Mouse (Mus musculus) liver, embryonic 16.5 days (tissue): ENCODE measurements around the gene Mccc1. TPM values are rescaled to one million over a fixed set of nuclear protein-coding genes. Genes with fewer than 3 reads are reported as not detected.

Experiments
- ATAC-seq: fragments of 200-750 bp; cut with Nextera tagmentation; 2 replicates; pipeline ENCODE4 v1.8.0; 2017; ENCODE audit warnings: low read depth, mild to moderate bottlenecking, moderate number of reproducible peaks, moderate library complexity
- H3K27ac ChIP-seq: fragments of 300-500 bp; sonication (generic); 2 replicates; pipeline ENCODE4 v1.5.1; 2014; ENCODE audit warnings: mild to moderate bottlenecking, low read length
- H3K27me3 ChIP-seq: fragments of 300-500 bp; sonication (generic); 2 replicates; pipeline ENCODE4 v1.6.1; 2014; ENCODE audit warnings: low read depth, low read length, mixed read lengths; ENCODE audit not compliant: control insufficient read depth, insufficient read depth
- H3K36me3 ChIP-seq: fragments of 300-500 bp; sonication (generic); 2 replicates; pipeline ENCODE4 v1.6.1; 2014; ENCODE audit warnings: mild to moderate bottlenecking; ENCODE audit not compliant: control insufficient read depth, insufficient read depth
- H3K4me1 ChIP-seq: fragments of 300-500 bp; sonication (generic); 2 replicates; pipeline ENCODE4 v1.6.1; 2014; ENCODE audit warnings: low read depth, low read length, mixed read lengths; ENCODE audit not compliant: control insufficient read depth
- H3K4me2 ChIP-seq: fragments of 300-500 bp; sonication (generic); 2 replicates; pipeline ENCODE4 v1.6.1; 2014; ENCODE audit warnings: low read depth, low read length, mixed read lengths
- H3K4me3 ChIP-seq: fragments of 300-500 bp; sonication (generic); 2 replicates; pipeline ENCODE4 v1.5.1; 2014; ENCODE audit warnings: low read depth, mild to moderate bottlenecking, low read length
- H3K9ac ChIP-seq: fragments of 300-500 bp; sonication (generic); 2 replicates; pipeline ENCODE4 v1.6.1; 2014; ENCODE audit warnings: low read depth, low read length
- H3K9me3 ChIP-seq: fragments of 300-500 bp; sonication (generic); replicated peaks from 2 replicates; pipeline ENCODE4 v1.6.1; 2016; ENCODE audit warnings: low read length; ENCODE audit not compliant: control insufficient read depth
- WGBS: fragments of 180-500 bp; shearing (Covaris S2); extraction: QIAGEN DNeasy Blood & Tissue Kit; methylation state at CpG from one replicate; pipeline ENCODE4 v1.1.7; 2014; ENCODE audit not compliant: insufficient replicate concordance; 5-methylcytosine and 5-hydroxymethylcytosine counted together
- polyA plus RNA-seq: library from polyadenylated mRNA; unstranded; fragments of >200 nt; fragmentation: Nextera tagmentation; extraction: Ambion mirVana; gene quantifications from 2 replicates; pipeline ENCODE4 v1.2.1, GENCODE M21; 2015

Gene Mccc1
- polyA plus RNA-seq, 1 experiment from 2014 or later = 15.3 TPM

DNA sequence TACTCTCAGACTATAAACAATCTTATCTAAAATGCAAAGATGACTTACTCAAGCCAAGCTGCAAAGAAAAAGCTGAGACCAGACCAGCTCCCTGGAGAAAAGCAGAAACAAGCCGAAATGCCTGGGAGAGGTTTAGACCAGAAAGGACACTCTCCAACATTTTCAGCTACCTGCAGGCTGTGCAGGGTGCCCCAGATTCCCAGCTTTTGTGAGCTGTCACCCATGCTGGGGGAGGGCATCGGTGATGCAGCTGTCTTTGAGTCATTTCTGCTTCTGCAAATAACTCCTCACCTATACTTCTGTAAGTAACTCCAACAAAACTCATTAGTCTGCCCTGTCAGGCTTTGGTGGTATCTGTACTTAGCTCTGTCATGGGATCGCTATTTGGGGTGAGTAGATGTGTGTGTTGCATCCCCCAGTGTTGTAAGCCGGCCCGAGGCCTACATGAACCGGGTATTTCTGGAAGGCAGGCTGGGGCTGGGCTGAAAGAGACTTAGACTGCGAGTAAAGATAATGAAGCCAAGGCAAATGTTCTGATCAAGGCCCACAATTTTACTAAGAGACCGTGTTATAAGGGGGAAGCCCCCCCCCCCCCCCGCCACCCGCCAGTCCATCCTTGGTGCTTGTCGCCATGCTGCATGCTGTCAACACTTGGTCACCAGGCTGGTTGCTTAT, 45.4 kb downstream of the Mccc1 start:
- H3K4me2 ChIP-seq = no peak overlapping the region
- no peaks in the 10 kb centered on the region for H3K36me3 ChIP-seq
- no peak overlapping the region for H3K9ac ChIP-seq
- H3K4me1 ChIP-seq = no peaks in the 10 kb centered on the region
- H3K27me3 ChIP-seq = no peaks in the 10 kb centered on the region
- WGBS = 88% methylated on average over 11 of the region's 11 CpGs
- H3K9me3 ChIP-seq = no peaks in the 10 kb centered on the region
- no peak overlapping the region for H3K4me3 ChIP-seq
- ATAC-seq = no peak
- H3K27ac ChIP-seq = no peak overlapping the region

DNA sequence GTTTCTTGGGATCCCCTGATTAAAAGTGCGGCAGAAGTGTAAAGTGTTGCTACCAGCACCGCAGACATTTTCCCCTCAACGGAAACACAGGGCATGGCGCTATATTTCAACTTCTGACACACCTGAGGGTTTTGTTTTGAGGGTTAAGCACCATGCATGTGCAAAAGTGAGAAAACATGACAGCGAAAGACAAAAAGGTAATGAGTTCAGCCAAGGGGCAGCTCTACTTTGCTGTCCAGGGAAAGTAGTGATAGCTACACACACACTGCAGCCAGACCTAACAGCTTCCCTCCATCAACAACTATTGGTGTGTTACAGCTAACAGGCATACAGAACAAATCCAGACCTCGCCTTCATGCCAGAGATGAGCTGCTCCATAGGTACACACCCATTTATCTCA, 46.7 kb downstream of the Mccc1 start:
- no peaks in the 10 kb centered on the region for H3K4me1 ChIP-seq

DNA sequence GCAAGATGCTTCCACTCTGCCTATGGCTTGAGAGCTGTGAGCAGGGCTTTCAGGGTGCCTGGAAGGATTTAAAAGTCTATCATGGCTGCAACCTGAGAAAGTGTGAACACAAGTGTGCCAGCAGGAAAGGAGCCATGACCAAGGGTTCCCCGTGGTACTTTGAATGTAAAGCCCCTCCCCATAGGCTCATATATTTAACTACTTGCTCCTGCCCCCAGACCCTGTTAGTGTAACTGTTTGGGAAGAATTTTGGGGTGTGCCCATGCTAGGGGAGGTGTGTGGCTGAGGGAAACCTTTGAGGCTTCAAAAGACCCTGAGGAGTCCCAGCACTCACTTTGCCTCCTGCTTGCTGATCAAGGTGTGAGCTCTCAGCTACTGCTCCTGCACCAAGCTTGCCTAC, 47.3 kb downstream of the Mccc1 start:
- ATAC-seq = no peak
- Histone ChIP-seq H3K27me3 (no peaks in the 10 kb centered on the region), H3K9ac (no peak overlapping the region), H3K9me3 (no peaks in the 10 kb centered on the region), H3K27ac (no peak overlapping the region), H3K4me2 (no peak overlapping the region), H3K4me1 (no peaks in the 10 kb centered on the region), H3K4me3 (no peak overlapping the region), H3K36me3 (no peaks in the 10 kb centered on the region)
- 24% methylated on average over 1 of the region's 1 CpGs for WGBS

More for the DNA sequence above, 46.7 kb downstream of the Mccc1 start:
- 79% methylated on average over 6 of the region's 6 CpGs for WGBS
- H3K27ac ChIP-seq = no peak overlapping the region
- H3K27me3 ChIP-seq = no peaks in the 10 kb centered on the region
- H3K9me3 ChIP-seq = no peaks in the 10 kb centered on the region
- no peak overlapping the region for H3K4me2 ChIP-seq
- no peak for ATAC-seq
- H3K36me3 ChIP-seq = no peaks in the 10 kb centered on the region
- no peak overlapping the region for H3K4me3 ChIP-seq
- no peak overlapping the region for H3K9ac ChIP-seq

DNA sequence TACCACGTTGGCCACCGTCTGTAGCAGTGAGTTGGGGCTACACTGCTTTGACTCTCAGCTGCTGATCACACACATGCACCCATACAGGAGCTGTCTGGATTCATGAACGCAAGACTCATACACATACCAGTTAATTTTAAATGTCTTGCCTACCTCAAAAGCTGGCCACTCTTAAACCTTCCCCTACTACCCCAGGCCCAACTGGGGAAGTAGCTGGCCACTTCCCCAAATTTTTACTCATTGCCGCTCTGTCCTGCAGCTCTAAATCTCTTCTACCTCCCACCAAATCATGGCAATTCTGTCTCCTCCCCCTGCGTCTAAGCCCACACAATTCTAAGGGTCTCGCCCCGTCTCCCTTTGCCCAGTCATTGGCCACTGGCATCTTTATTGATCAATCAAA, 52.3 kb downstream of the Mccc1 start:
- WGBS = 50% methylated on average over 7 of the region's 7 CpGs
- no peak for ATAC-seq

DNA sequence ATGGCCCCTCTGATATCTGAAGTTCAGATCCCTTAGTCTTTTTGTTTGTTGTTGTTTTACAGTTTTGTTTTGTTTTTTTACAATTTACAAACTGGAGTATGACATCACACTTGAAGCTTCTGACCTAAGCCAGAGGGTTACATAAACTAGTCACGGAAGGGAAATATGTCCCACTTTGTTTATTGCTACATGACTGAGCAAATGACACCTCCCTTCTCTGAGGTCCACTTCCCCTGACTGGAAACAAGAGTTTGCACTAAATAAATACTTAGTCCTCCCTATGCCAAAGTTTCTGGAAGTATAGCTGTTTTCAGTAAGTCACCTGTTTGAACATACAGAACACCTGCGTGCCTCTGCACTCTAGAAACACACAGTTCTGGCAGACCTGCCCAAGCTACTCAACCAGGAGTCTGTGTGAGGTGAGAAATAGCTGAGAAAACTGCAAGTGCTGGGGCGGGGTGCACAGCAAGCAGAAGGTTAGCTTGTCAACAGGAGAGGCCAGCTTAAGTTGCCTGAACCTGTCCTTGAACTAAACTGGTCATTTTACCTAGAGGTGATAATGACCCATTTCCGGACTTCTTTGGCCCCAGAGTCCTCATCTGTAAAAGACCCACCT, 59.9 kb downstream of the Mccc1 start:
- H3K27me3 ChIP-seq = no peaks in the 10 kb centered on the region
- no peak overlapping the region for H3K4me2 ChIP-seq
- WGBS = 66% methylated on average over 4 of the region's 4 CpGs
- H3K27ac ChIP-seq = no peak overlapping the region
- no peak overlapping the region for H3K4me3 ChIP-seq
- no peaks in the 10 kb centered on the region for H3K36me3 ChIP-seq
- H3K9ac ChIP-seq = no peak overlapping the region
- peaks cover 4% of the 10 kb centered on the region; the same call in 1 of the 2 replicates for H3K4me1 ChIP-seq
- no peaks in the 10 kb centered on the region for H3K9me3 ChIP-seq
- ATAC-seq = no peak

More for the DNA sequence above, 52.3 kb downstream of the Mccc1 start:
- H3K9ac ChIP-seq = no peak overlapping the region
- no peaks in the 10 kb centered on the region for H3K36me3 ChIP-seq
- no peaks in the 10 kb centered on the region for H3K9me3 ChIP-seq
- no peaks in the 10 kb centered on the region for H3K27me3 ChIP-seq
- H3K4me2 ChIP-seq = no peak overlapping the region
- no peak overlapping the region for H3K27ac ChIP-seq
- H3K4me3 ChIP-seq = no peak overlapping the region
- H3K4me1 ChIP-seq = no peaks in the 10 kb centered on the region

DNA sequence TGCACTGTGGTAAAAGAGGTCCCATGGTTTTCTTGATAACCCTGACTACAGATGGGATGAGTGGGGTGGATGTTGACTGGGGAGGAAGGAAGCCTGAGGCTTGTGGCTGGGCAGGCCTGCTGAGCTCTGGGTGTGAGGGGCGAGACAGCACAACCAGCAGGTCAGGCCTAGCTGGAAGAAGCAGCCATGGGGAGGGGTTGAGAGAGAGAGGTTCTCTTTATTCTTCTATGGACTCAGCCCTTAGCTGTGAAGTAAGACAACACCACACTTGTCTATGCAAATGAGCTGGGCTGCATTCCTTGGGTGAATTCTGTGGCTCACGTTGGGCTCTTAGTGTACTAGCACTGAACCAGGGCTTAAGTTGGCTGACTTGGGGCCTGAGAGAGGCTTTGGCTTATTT, 60.4 kb downstream of the Mccc1 start:
- no peaks in the 10 kb centered on the region for H3K36me3 ChIP-seq
- WGBS = 38% methylated on average over 2 of the region's 2 CpGs
- H3K9ac ChIP-seq = no peak overlapping the region
- no peaks in the 10 kb centered on the region for H3K9me3 ChIP-seq
- H3K4me1 ChIP-seq = peaks cover 4% of the 10 kb centered on the region
- no peaks in the 10 kb centered on the region for H3K27me3 ChIP-seq
- no peak for ATAC-seq
- H3K4me2 ChIP-seq = no peak overlapping the region
- H3K4me3 ChIP-seq = no peak overlapping the region
- H3K27ac ChIP-seq = no peak overlapping the region

DNA sequence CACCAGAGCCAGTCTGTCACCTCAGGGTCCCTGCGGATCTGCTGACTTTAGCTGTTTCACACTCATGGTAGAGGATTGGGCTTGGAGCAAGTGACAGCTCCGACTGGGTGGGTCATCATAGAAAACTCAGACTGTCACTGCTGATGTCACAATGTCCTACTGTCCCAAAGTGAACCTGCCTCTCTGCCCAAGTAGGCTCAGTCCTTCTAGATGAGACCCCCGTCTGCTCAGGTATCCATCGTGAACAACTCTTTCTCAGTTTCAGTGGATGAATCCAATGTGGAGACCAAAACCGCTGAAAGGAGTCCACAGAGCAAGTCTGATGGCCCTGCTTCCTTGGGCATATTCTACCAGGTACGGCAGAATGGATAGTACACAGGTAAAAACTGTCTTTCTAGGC, 63.1 kb downstream of the Mccc1 start, which contains the start of gene Dcun1d1:
Dcun1d1 (minus strand) TSS at position 101 of the 400 bp plus-strand sequence.
- Histone ChIP-seq H3K27ac (no peak within 1 kb of the TSS), H3K4me3 (no peak within 1 kb of the TSS), H3K4me1 (peaks cover 18% of the 10 kb centered on the region), H3K9me3 (no peaks in the 10 kb centered on the region), H3K36me3 (no peaks in the 10 kb centered on the region), H3K9ac (no peak within 1 kb of the TSS), H3K4me2 (no peak within 1 kb of the TSS), H3K27me3 (no peaks in the 10 kb centered on the region)
- WGBS = 81% methylated on average over 6 of the region's 6 CpGs
- ATAC-seq = no peak

DNA sequence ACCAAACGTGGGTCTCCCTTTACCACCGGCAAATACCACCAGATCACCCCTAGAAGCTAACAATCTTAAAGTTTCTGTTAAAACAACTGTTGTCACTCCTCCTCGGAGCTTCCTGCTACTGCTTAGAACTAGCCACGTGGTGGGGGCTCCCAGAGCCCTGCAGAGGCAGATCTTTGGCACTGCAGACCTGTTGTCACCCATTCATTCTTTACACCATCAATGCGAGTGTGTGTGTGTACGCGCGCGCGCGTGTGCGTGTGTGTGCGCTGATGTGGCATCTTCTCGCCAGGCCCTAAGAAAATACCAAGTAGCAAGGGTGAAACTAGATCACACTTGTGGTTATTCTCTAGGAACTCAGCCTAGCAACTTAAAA, 67.1 kb downstream of the Mccc1 start:
- WGBS = under 1% methylated on average over 14 of the region's 14 CpGs
- Histone ChIP-seq H3K36me3 (no peaks in the 10 kb centered on the region), H3K27ac (peak overlapping the region; percentile 93), H3K27me3 (no peaks in the 10 kb centered on the region), H3K4me3 (peak overlapping the region; percentile 92), H3K4me2 (peak overlapping the region; percentile 91), H3K9ac (peak overlapping the region; percentile 100), H3K4me1 (peaks cover 30% of the 10 kb centered on the region), H3K9me3 (no peaks in the 10 kb centered on the region)
- peak; percentile 17; the same call in 1 of the 2 replicates for ATAC-seq

DNA sequence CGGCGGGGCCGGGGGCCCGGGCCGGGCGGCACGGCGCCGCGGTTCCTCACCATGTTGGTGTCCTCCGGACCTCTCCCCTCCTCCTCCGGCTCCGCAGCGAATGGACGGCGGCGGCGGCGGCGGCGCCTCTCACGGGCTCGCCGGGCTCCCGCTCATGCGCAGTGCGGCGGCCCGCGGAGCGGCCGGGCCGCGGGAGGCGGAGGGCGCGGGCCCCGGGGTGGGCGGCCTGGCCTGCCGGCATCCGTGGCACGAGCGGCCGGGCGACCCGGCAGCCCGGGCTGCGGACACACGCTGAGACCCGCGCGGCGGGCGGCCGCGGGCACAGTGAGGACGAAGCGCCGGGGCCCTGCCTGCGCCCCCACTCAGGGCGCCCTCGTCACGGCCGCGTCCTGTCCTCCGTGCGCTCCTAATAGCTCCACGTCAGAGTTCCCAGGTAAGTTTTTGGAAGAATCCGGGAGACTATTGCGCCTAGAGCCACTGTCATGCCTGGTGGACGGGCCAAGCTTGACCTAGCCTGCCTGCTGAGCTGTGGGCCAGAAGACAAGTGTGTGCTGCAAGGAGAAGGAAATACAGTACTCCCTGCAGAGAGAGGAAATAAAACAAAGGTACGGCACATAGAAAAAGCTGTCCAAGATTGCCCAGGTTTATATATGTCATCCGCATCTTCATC, 67.6 kb downstream of the Mccc1 start:
- WGBS = under 1% methylated on average over 48 of the region's 73 CpGs
- Histone ChIP-seq H3K27ac (peak overlapping the region; percentile 93), H3K27me3 (no peaks in the 10 kb centered on the region), H3K9me3 (no peaks in the 10 kb centered on the region), H3K4me2 (peak overlapping the region; percentile 91), H3K4me3 (peak overlapping the region; percentile 92), H3K4me1 (peaks cover 30% of the 10 kb centered on the region), H3K9ac (peak overlapping the region; percentile 100), H3K36me3 (no peaks in the 10 kb centered on the region)
- ATAC-seq = peak; percentile 86
